Mouse (Mus musculus) cerebellum, postnatal 14 days (tissue): ENCODE data around the gene Olfr798.

Experiments used
- DNase-seq, 2 experiments: peaks; one replicate each; pipeline ENCODE4 v3.0.0; 2021; ENCODE audit warnings: mixed read lengths in 2 of 2

Gene Olfr798

GRCm38 (mm10) chr10:129627834-129628233 lies at the start of gene Olfr798:
Gene Olfr798 (minus strand): TSS chr10:129627934.
- DNase-seq, result no peak

GRCm38 (mm10) chr10:129673765-129674164 lies 46.0 kb upstream of the Olfr798 start, which contains the start of gene Olfr801:
Gene Olfr801 (minus strand): TSS chr10:129673865.
- DNase-seq, result no peak

- no peak for DNase-seq
These were observed 29.7 kb upstream of the Olfr798 start, which contains the start of gene Olfr800 for GRCm38 (mm10) chr10:129657394-129657793. Gene Olfr800 (plus strand): TSS chr10:129657694.

GRCm38 (mm10) chr10:129651763-129652162 lies 24.0 kb upstream of the Olfr798 start:
- DNase-seq, result no peak

GRCm38 (mm10) chr10:129637184-129637583 lies 9.4 kb upstream of the Olfr798 start, which contains the start of gene Olfr799:
Gene Olfr799 (plus strand): TSS chr10:129637484.
- no peak for DNase-seq

GRCm38 (mm10) chr10:129623251-129623650 lies 4.5 kb downstream of the Olfr798 start:
- DNase-seq, result no peak

- DNase-seq, result no peak
These were observed 6.0 kb downstream of the Olfr798 start for GRCm38 (mm10) chr10:129621724-129622123.

- DNase-seq, result no peak
These were observed 15.3 kb downstream of the Olfr798 start, which contains the start of gene Olfr796 for GRCm38 (mm10) chr10:129612470-129612869. Gene Olfr796 (minus strand): TSS chr10:129612570.

- no peak for DNase-seq
These were observed 50.7 kb downstream of the Olfr798 start for GRCm38 (mm10) chr10:129577066-129577465.
